Mouse (Mus musculus) lung, embryonic 16.5 days (tissue): ENCODE measurements around the gene Spats2. TPM values are rescaled to one million over a fixed set of nuclear protein-coding genes. Genes with fewer than 3 reads are reported as not detected.

ENCODE experiments used
- ATAC-seq: fragments of 200-750 bp; cut with Nextera tagmentation; 2 replicates; pipeline ENCODE4 v1.8.0; 2017; ENCODE audit warnings: low read depth, mild to moderate bottlenecking, moderate library complexity
- H3K27ac ChIP-seq: fragments of 300-500 bp; sonication (generic); 2 replicates; pipeline ENCODE4 v1.5.1; 2014; ENCODE audit warnings: mild to moderate bottlenecking, control low read depth, low read length
- H3K27me3 ChIP-seq: fragments of 300-500 bp; sonication (generic); 2 replicates; pipeline ENCODE4 v1.6.1; 2014; ENCODE audit warnings: low read depth, low read length, mixed read lengths; ENCODE audit not compliant: control insufficient read depth, insufficient read depth
- H3K36me3 ChIP-seq: fragments of 300-500 bp; sonication (generic); 2 replicates; pipeline ENCODE4 v1.6.1; 2014; ENCODE audit warnings: low read length; ENCODE audit not compliant: control insufficient read depth, insufficient read depth
- H3K4me1 ChIP-seq: fragments of 300-500 bp; sonication (generic); replicated peaks from 2 replicates; pipeline ENCODE4 v1.6.1; 2014; ENCODE audit warnings: low read length, mixed read lengths; ENCODE audit not compliant: control insufficient read depth, insufficient read depth
- H3K4me2 ChIP-seq: fragments of 300-500 bp; sonication (generic); 2 replicates; pipeline ENCODE4 v1.6.1; 2014; ENCODE audit warnings: low read depth, low read length, control low read depth
- H3K4me3 ChIP-seq: fragments of 300-500 bp; sonication (generic); 2 replicates; pipeline ENCODE4 v1.5.1; 2014; ENCODE audit warnings: mild to moderate bottlenecking, low read length, control low read depth
- H3K9ac ChIP-seq: fragments of 300-500 bp; sonication (generic); 2 replicates; pipeline ENCODE4 v1.6.1; 2014; ENCODE audit warnings: low read length, control low read depth
- H3K9me3 ChIP-seq: fragments of 300-500 bp; sonication (generic); 2 replicates; pipeline ENCODE4 v1.6.1; 2016; ENCODE audit warnings: low read length; ENCODE audit not compliant: control insufficient read depth
- WGBS: fragments of 180-500 bp; shearing (Covaris S2); extraction: QIAGEN DNeasy Blood & Tissue Kit; methylation state at CpG from one replicate; pipeline ENCODE4 v1.1.7; 2014; 5-methylcytosine and 5-hydroxymethylcytosine counted together
- polyA plus RNA-seq: library from polyadenylated mRNA; unstranded; fragments of >200 nt; fragmentation: Nextera tagmentation; extraction: Ambion mirVana; gene quantifications from 2 replicates; pipeline ENCODE4 v1.2.1, GENCODE M21; 2015

Spats2 gene
- polyA plus RNA-seq, 1 experiment from 2014 or later, result 30.1 TPM

DNA sequence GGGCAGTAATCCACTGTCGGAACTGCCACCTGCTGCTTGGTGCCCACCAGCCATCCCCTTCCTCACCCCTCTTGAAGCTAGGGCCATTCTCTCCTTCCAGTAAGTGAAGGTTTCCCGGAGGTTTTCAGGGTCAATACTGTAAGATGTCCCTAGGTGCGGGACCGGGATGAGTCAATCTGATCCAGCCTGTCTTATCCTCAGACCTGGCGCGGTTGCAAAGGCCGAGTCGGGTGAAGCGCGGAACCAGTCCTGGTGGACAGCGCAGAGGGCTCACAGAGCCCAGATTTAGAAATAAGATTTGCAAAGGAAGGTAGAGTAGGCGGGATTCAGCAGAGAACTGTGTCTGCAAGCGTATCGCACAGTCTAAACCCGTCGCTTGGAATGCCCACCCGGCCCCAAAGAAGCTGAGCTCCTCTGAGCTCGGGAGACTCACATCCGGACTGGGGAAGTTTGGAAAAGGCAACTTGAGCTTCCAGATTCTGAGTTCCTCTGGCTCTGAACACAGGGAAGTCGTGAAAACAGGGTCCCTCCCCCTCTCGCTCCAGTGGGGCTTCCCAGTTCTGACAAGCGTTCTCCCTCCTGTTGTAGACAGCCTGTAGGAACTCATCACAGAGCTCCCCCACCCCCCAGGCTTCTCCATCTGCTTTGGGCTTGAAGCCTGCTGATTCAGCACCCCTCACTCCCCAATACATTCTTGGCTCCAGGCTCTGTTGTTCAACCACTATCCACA lies 99.5 kb downstream of the Spats2 start:
- no peaks in the 10 kb centered on the region for H3K9me3 ChIP-seq
- peaks cover 90% of the 10 kb centered on the region for H3K27me3 ChIP-seq
- no peak overlapping the region for H3K27ac ChIP-seq
- H3K9ac ChIP-seq, result no peak overlapping the region
- H3K4me3 ChIP-seq, result peak overlapping the region; percentile 54
- peak; percentile 26; the same call in 1 of the 2 replicates for ATAC-seq
- WGBS, result 2% methylated on average over 22 of the region's 22 CpGs
- peak overlapping the region; percentile 88 for H3K4me2 ChIP-seq
- H3K36me3 ChIP-seq, result no peaks in the 10 kb centered on the region
- H3K4me1 ChIP-seq, result peaks cover 24% of the 10 kb centered on the region

- H3K27ac ChIP-seq, result no peak overlapping the region
- H3K9ac ChIP-seq, result no peak overlapping the region
- peaks cover 24% of the 10 kb centered on the region for H3K4me1 ChIP-seq
- no peaks in the 10 kb centered on the region for H3K9me3 ChIP-seq
- H3K4me2 ChIP-seq, result no peak overlapping the region
- H3K4me3 ChIP-seq, result no peak overlapping the region; the same call in 1 of the 2 replicates
- H3K27me3 ChIP-seq, result peaks cover 86% of the 10 kb centered on the region
- WGBS, result 23% methylated on average over 14 of the region's 14 CpGs
- no peak for ATAC-seq
- H3K36me3 ChIP-seq, result no peaks in the 10 kb centered on the region
These were observed 100.4 kb downstream of the Spats2 start for GRCm38 (mm10) chr15:99226090-99226489.

- H3K36me3 ChIP-seq, result no peaks in the 10 kb centered on the region
- no peaks in the 10 kb centered on the region for H3K9me3 ChIP-seq
- H3K9ac ChIP-seq, result no peak overlapping the region
- no peak overlapping the region for H3K4me2 ChIP-seq
- no peak overlapping the region for H3K4me3 ChIP-seq
- peaks cover 35% of the 10 kb centered on the region for H3K27me3 ChIP-seq
- ATAC-seq, result no peak
- 62% methylated on average over 10 of the region's 10 CpGs for WGBS
- H3K27ac ChIP-seq, result no peak overlapping the region
- no peaks in the 10 kb centered on the region for H3K4me1 ChIP-seq
These were observed 106.3 kb downstream of the Spats2 start for GRCm38 (mm10) chr15:99231998-99232397.

DNA sequence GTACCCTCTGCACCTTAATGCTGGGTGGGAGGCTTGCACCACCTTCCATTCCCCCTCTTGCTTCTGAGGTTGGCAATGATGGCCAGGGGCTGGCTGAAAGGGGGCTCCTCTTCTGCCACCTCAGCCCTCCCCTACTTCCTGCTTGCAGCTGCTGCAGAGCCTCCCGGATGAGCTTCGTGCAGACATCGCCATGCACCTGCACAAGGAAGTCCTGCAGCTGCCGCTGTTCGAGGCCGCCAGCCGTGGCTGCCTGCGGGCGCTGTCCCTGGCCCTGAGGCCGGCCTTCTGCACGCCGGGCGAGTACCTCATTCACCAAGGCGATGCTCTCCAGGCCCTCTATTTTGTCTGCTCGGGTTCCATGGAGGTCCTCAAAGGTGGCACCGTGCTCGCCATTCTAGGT lies 108.0 kb downstream of the Spats2 start:
- 52% methylated on average over 17 of the region's 17 CpGs for WGBS
- no peak for ATAC-seq
- no peaks in the 10 kb centered on the region for H3K36me3 ChIP-seq

GRCm38 (mm10) chr15:99234326-99235010 lies 108.8 kb downstream of the Spats2 start:
- Histone ChIP-seq H3K27ac (no peak overlapping the region), H3K27me3 (peaks cover 12% of the 10 kb centered on the region), H3K9me3 (no peaks in the 10 kb centered on the region), H3K36me3 (no peaks in the 10 kb centered on the region), H3K4me3 (no peak overlapping the region), H3K4me2 (no peak overlapping the region), H3K4me1 (no peaks in the 10 kb centered on the region), H3K9ac (no peak overlapping the region)
- no peak for ATAC-seq
- WGBS, result 33% methylated on average over 12 of the region's 12 CpGs

More for the DNA sequence above, 108.0 kb downstream of the Spats2 start:
- Histone ChIP-seq H3K4me2 (no peak overlapping the region), H3K9me3 (no peaks in the 10 kb centered on the region), H3K27me3 (peaks cover 20% of the 10 kb centered on the region), H3K27ac (no peak overlapping the region), H3K4me1 (no peaks in the 10 kb centered on the region), H3K4me3 (no peak overlapping the region), H3K9ac (no peak overlapping the region)

- Histone ChIP-seq H3K4me1 (no peaks in the 10 kb centered on the region), H3K4me2 (no peak overlapping the region), H3K27ac (no peak overlapping the region), H3K9ac (no peak overlapping the region), H3K9me3 (no peaks in the 10 kb centered on the region), H3K27me3 (peaks cover 7% of the 10 kb centered on the region), H3K36me3 (peaks cover 10% of the 10 kb centered on the region), H3K4me3 (no peak overlapping the region)
- no peak for ATAC-seq
- WGBS, result 49% methylated on average over 11 of the region's 11 CpGs
These were observed 112.3 kb downstream of the Spats2 start for GRCm38 (mm10) chr15:99238006-99238405.

- 71% methylated on average over 4 of the region's 4 CpGs for WGBS
- Histone ChIP-seq H3K4me2 (no peak overlapping the region), H3K9ac (no peak overlapping the region), H3K4me1 (no peaks in the 10 kb centered on the region), H3K9me3 (no peaks in the 10 kb centered on the region), H3K4me3 (no peak overlapping the region), H3K27me3 (no peaks in the 10 kb centered on the region), H3K27ac (no peak overlapping the region), H3K36me3 (peaks cover 22% of the 10 kb centered on the region)
- ATAC-seq, result no peak
These were observed 114.4 kb downstream of the Spats2 start for GRCm38 (mm10) chr15:99240129-99240528.

GRCm38 (mm10) chr15:99241249-99241648 lies 115.5 kb downstream of the Spats2 start:
- ATAC-seq, result no peak

DNA sequence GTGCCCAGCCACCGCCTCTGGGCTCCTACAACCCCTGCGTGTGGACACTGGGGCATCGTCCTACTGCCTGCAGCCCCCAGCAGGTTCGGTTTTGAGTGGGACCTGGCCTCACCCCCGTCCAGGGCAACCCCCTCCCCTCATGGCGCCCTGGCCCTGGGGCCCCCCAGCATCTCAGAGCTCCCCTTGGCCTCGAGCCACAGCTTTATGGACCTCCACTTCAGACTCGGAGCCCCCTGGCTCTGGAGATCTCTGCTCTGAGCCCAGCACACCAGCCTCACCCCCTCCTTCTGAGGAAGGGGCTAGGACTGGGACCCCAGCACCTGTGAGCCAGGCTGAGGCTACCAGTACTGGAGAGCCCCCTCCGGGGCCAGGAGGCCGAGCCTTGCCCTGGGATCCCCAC lies 116.3 kb downstream of the Spats2 start:
- H3K27ac ChIP-seq, result no peak overlapping the region
- peaks cover 26% of the 10 kb centered on the region for H3K36me3 ChIP-seq
- no peak overlapping the region for H3K9ac ChIP-seq
- H3K27me3 ChIP-seq, result no peaks in the 10 kb centered on the region
- 93% methylated on average over 10 of the region's 10 CpGs for WGBS
- H3K4me2 ChIP-seq, result no peak overlapping the region
- no peaks in the 10 kb centered on the region for H3K9me3 ChIP-seq
- no peak for ATAC-seq
- no peaks in the 10 kb centered on the region for H3K4me1 ChIP-seq
- no peak overlapping the region for H3K4me3 ChIP-seq

More at GRCm38 (mm10) chr15:99241249-99241648, 115.5 kb downstream of the Spats2 start:
- no peaks in the 10 kb centered on the region for H3K4me1 ChIP-seq
- H3K9me3 ChIP-seq, result no peaks in the 10 kb centered on the region
- no peak overlapping the region for H3K27ac ChIP-seq
- H3K36me3 ChIP-seq, result peaks cover 24% of the 10 kb centered on the region
- no peaks in the 10 kb centered on the region for H3K27me3 ChIP-seq
- no peak overlapping the region for H3K4me2 ChIP-seq
- WGBS, result 75% methylated on average over 4 of the region's 4 CpGs
- H3K4me3 ChIP-seq, result no peak overlapping the region
- no peak overlapping the region for H3K9ac ChIP-seq
